Mouse (Mus musculus) olfactory bulb, adult 2 months (tissue): ENCODE measurements at regions not wholly inside any gene's neighbourhood (a gene's known extent, or its start where the extent isn't known, plus 50 kb on each side); places are given as distances from the start of the nearest gene placed in this dataset.

Experiments
- H3K27ac ChIP-seq: fragments of 200-500 bp; 2 replicates; pipeline ENCODE4 v1.5.1; 2012; ENCODE audit warnings: low read depth, low read length; ENCODE audit not compliant: insufficient read depth
- H3K4me1 ChIP-seq: fragments of 200-500 bp; 2 replicates; pipeline ENCODE4 v1.6.1; 2012; ENCODE audit warnings: low read length; ENCODE audit not compliant: control insufficient read depth, insufficient read depth
- H3K4me3 ChIP-seq: fragments of 200-500 bp; 2 replicates; pipeline ENCODE4 v1.5.1; 2012; ENCODE audit warnings: mild to moderate bottlenecking, low read depth, low read length, moderate library complexity; ENCODE audit not compliant: insufficient read depth
- CTCF ChIP-seq: fragments of 200-500 bp; IDR thresholded peaks from 2 replicates; pipeline ENCODE4 v1.5.1; 2012; ENCODE audit warnings: low read depth, mild to moderate bottlenecking, low read length, moderate library complexity; ENCODE audit not compliant: insufficient read depth
- POLR2A ChIP-seq: fragments of 200-500 bp; IDR thresholded peaks from 2 replicates; pipeline ENCODE4 v1.6.1; 2012; ENCODE audit warnings: mild to moderate bottlenecking, low read depth, low read length, moderate library complexity; ENCODE audit not compliant: insufficient read depth
- WGBS: fragments of 180-500 bp; shearing (Covaris S2); methylation state at CpG from one replicate; pipeline ENCODE4 v1.1.7; 2018; 5-methylcytosine and 5-hydroxymethylcytosine counted together

DNA sequence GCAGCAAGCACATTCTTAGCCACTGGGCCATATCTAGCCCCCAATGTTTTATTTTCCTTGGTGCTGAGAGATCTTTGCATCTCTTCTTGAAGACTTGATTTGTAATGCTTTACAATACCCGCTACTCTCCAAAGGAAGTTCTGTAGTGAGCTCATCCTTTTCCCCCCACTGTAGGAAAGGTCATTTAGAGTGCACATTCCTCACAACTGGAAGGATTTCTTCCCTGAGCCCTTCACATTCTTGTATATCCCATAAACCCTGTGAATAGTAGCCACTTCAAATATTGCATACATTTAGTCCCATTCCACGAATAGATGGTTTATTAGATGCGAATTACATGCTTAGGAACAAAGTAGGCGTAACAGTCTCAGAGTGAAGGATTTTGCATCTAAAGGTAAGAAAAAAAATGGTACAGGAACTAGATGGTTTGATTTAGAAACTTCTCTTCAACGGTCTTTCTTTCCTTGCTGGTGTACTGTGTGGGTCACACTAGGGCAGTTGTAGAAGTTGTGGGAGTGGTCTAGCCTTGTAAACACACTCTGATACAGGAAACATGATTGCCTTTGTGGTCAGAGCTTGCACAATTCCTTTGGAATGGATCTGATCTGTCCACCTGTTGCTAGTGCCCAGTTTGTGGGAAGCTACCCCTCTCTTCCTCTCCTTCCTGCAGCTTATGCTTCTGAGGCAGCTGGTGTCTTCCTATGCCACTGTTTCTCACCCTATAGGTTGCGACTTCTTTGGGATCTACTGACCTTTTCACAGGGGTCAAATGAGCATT lies 326.0 kb upstream of the Prickle1 start:
- Histone ChIP-seq H3K4me3 (no peak overlapping the region), H3K4me1 (peaks cover 2% of the 10 kb centered on the region; the same call in 1 of the 2 replicates), H3K27ac (no peak overlapping the region)
- WGBS, result 92% methylated on average over 6 of the region's 6 CpGs
- TF ChIP-seq CTCF, result no peak
- TF ChIP-seq POLR2A, result no peak

DNA sequence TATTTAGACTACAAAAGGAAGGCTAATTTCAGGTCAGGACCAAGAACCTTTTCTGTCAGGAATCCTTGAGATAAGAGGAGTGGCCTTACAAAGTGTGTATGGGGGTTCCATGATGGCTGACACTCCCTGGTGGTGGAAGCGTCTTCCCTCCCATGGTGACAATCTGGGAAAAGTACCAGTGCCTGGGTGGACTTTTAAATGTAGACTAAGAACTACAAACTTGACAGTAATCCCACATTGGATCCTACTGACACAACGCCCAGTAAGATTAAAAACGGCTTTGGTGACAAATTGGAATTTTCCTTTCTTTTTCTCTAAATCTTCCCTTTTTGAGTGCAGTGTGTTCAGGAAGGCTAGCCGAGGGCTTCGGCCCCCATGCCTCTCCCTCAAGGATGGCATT lies 325.3 kb upstream of the Prickle1 start:
- WGBS, result 93% methylated on average over 5 of the region's 5 CpGs
- no peak overlapping the region for H3K4me3 ChIP-seq
- no peak overlapping the region for H3K27ac ChIP-seq
- no peak for TF ChIP-seq CTCF
- TF ChIP-seq POLR2A, result no peak
- H3K4me1 ChIP-seq, result no peaks in the 10 kb centered on the region

DNA sequence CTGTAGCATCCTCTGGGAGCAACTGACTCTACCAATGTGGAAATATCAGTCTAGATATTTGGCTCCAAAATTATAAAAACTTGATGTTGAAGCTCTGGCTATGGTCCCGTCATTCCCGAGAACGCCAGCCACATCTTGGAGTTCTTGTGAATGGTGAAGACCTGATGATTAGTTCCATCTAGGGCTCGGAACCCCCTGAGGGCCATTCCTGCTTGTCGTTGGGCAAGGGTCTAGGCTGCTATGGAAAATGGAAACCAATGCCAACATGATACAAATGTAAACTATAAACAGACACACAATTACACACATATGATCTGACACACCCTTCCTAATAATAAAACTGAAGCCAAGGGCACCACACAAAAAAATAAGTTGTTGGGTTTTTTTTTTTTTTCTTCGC lies 323.9 kb upstream of the Prickle1 start:
- Histone ChIP-seq H3K27ac (no peak overlapping the region), H3K4me1 (no peaks in the 10 kb centered on the region), H3K4me3 (no peak overlapping the region)
- no peak for TF ChIP-seq CTCF
- no peak for TF ChIP-seq POLR2A
- 96% methylated on average over 6 of the region's 6 CpGs for WGBS

DNA sequence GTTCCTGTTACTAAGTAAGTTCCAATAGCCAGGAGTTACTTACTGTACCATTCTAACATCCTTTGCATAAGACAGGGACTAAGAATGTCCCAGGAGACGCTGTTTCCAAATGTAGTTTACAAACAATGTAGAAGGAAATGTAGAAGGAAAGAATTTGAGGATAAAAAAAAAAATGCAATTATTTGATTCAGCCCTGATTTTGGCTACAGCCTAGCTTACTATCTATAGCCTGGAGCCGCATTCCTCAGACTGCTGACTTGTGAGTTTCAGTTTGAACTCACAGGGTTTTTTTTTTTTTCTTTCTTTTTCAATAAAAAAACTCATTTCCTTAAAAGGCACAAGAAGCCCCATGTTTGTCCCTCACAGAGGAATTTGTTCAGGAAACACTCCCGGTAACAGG lies 321.2 kb upstream of the Prickle1 start:
- Histone ChIP-seq H3K27ac (peak overlapping the region; percentile 78; the same call in 1 of the 2 replicates), H3K4me3 (no peak overlapping the region), H3K4me1 (no peaks in the 10 kb centered on the region)
- WGBS, result 15% methylated on average over 3 of the region's 3 CpGs
- TF ChIP-seq CTCF (no peak), POLR2A (no peak)

DNA sequence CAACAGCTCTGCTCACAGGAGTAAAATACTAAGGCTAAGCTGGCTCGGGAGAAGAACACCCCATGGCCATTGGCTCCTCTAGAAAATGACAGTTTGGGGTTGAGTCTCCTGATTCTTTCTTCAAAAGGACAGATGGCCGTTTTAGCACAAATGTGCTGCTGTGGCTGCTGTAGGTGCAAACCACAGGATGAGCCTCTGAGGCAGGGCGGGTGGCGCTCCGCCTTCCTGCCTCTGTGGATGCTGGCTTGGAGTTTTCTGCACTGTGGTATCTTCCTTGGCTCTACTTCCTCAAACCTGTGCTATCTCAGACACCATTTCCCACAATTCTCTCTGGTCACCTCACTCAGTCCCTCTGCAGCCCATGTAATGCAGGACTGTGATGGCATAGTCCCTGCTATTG lies 317.8 kb upstream of the Prickle1 start:
- no peak for TF ChIP-seq CTCF
- no peak for TF ChIP-seq POLR2A
- WGBS, result 89% methylated on average over 5 of the region's 5 CpGs

DNA sequence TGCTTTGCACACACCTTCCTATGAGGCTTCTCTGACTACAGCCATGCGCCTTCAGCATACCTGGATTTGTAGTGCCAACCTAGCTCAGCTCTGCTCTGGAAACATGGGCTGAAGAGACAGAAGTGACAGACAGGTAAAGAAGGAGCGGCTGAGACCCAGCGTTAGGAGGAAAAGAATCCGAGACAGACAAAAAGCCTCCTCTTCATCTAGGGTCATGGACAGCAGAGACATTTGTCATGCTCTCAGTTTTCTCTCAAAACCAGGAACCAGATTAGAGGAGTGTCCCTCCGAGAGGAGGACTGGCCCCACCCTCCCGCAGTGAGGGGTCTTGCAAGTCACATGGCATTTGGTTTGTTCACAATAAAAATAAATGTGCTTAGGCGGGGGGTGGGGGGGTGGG lies 317.4 kb upstream of the Prickle1 start:
- TF ChIP-seq CTCF, result no peak
- no peak for TF ChIP-seq POLR2A
- no peak overlapping the region for H3K27ac ChIP-seq
- WGBS, result 81% methylated on average over 7 of the region's 7 CpGs

More for the DNA sequence above, 317.8 kb upstream of the Prickle1 start:
- H3K4me3 ChIP-seq, result no peak overlapping the region
- H3K4me1 ChIP-seq, result no peaks in the 10 kb centered on the region
- no peak overlapping the region for H3K27ac ChIP-seq

DNA sequence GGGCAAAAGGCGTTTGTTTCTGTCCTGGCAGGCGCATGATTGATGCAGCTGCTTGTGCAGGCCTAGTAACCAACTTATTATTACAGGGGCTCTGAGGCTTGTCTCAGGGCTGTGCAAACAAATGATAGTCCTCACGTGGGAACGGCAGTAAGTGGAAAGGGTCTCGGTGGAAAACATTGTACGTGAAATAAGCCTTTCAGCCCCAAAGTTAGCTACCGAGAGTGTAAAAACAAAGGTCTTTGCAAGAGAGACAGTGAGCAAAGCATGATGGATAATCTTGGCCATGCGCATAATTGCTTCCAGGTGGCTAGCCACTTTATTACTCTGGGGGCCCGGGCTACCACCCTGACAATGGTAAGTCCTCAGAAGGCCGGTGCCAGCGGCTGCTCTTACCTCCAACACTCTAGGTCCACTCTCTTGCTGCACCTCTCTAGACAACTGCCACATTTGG lies 315.3 kb upstream of the Prickle1 start:
- Histone ChIP-seq H3K4me3 (no peak overlapping the region), H3K27ac (no peak overlapping the region), H3K4me1 (peaks cover 2% of the 10 kb centered on the region; the same call in 1 of the 2 replicates)
- 52% methylated on average over 11 of the region's 11 CpGs for WGBS
- no peak for TF ChIP-seq POLR2A
- TF ChIP-seq CTCF, result no peak

More for the DNA sequence above, 317.4 kb upstream of the Prickle1 start:
- Histone ChIP-seq H3K4me3 (no peak overlapping the region), H3K4me1 (no peaks in the 10 kb centered on the region)

DNA sequence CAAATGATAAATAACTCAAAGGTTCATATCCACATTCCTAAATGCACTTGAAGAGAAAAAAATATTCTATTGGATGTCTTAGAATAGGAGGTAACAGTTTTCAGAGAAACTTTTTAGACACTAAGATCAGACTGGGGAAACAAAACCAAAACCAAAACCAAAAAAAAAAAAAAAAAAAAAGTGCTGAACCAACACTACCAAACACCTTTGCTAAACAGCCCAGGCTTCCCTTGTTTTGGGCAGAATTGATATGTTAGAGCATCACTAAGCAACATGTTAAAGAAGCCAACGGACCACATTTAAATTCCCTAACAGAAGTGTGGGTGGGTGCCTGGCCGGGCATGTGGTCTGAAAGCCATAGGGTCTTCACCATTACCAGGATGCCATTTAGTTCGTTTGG lies 314.5 kb upstream of the Prickle1 start:
- WGBS, result 92% methylated on average over 3 of the region's 3 CpGs
- H3K4me1 ChIP-seq, result peaks cover 2% of the 10 kb centered on the region; the same call in 1 of the 2 replicates
- no peak overlapping the region for H3K27ac ChIP-seq
- TF ChIP-seq CTCF (no peak), POLR2A (no peak)
- H3K4me3 ChIP-seq, result no peak overlapping the region
